Mouse (Mus musculus) activated CD4-positive, CD25-positive, alpha-beta regulatory T cell, adult 4 months (primary cell): ENCODE measurements around the gene Armc9. TPM values are rescaled to one million over a fixed set of nuclear protein-coding genes. Genes with fewer than 3 reads are reported as not detected.

Experiments used
- ATAC-seq: one replicate; pipeline ENCODE4 v1.8.0; 2017
- polyA plus RNA-seq, 2 experiments: library from polyadenylated mRNA; unstranded; fragments of 100-300 nt; shearing (Covaris generic); gene quantifications; one replicate each; pipeline ENCODE4 v1.2.1; 2017

Gene Armc9
- polyA plus RNA-seq, 2 experiments from 2014 or later: 3.8 to 7.7 TPM

DNA sequence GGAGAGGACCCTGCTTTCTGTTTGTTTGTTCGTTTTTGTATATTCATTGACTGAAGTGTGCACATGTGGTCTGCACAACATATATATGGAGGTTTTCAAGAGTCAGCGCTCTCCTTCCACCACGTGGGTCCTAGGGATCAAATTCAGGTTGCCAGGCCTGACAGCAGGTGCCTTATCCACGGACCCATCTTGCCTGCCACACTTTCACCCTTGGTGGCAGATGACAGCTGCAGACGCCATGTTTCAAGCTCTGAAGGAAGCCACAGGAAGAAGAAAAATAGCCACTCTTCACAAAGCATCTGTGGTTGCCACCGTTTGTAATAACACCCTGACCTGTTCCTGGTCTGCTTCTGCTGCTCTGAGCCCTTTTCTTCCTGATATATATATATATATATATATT is 130.7 kb downstream of the Armc9 start:
- no peak for ATAC-seq

DNA sequence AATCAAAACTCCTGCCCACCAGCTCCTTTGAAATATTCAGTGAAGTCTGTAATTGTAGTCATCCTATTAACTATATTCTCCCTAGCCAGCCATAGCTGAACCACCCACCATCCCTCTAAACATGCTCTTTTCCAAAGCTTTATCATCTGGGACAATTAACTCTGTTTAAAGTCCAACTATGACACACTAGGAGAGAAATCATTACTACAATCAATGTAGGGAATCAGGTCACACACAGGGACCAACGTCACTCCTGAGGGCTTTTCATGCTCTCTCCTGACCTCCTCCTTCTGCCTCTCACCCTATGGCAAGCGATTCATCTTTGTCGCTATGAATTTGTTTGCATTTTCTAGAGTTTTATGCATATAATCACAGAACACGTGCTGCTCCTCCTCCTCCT is 132.9 kb downstream of the Armc9 start:
- ATAC-seq: no peak

DNA sequence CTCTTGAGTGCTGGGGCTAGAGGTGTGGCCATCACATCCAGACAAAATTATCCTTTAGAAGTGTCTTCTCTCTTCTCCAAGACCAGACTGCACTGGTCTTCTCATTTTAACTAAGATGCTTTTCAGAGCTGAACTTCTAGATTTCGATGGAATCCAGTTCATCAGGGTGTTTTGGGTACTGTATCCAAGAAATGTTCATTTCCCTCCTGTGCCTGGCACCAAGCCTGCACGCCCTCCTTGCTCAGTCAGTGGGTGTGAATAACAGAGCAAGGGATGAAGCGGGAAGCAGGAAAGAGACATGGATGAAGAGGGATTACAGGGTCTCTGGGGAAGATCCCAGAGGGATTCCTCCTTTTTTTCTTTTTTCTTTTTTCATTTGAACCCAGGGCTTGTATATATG is 135.9 kb downstream of the Armc9 start:
- ATAC-seq: no peak

DNA sequence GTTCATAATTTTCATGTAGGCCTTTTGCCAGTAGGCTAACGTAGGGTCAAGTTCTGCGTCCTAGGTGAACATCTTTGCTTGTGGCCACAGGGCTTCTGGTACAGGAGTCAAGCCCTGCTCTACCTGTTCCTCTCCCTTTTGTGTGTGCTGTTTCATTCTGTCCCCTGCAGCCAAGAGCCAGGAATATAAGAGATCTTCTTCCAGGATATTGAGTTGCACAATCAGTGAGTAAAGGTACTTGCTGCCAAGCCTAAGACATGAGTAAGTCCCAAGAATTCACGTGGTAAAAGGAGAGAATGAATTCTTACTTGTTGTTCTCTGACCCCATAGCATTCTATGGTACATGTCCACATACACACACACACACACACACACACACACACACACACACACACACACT is 138.5 kb downstream of the Armc9 start:
- ATAC-seq: no peak

DNA sequence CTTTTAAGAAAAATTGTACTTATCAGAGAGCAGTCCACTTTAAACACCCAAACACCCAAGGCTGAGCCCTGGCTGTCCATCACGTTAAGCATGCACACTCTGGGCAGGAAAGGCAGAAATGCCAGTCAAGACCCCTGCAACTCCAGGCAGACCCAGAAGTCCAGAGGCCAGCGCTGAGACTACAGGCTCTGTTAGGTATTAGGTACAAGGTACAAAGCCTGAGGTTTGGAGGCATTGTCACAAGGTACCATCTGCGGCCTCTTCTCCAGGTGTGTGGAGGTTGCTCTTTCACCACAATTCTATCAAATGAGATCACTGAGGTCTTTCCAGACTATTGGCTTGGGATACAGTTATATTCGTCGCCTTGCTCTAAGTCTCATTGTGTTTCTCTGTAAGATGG is 139.3 kb downstream of the Armc9 start:
- ATAC-seq: no peak

DNA sequence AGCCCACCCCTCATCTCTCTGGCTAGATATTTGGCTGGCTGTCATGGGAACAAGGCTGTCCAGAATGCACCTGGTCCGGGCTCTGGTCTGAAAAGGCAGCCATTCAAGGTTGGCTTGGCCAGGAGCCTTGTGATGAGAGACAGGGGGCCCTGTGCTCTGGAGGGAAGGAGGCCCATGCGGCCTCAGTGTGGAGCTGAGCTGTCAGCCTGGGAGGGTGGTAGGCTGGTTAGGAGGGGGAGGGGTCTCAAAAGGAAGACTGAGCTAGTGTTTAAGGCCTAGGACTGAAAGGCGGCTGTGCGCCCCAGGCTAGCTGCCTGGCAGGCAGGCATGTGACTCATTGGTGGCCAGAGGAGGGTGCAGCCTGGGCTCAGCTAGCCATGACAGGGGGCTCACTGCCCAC is 139.9 kb downstream of the Armc9 start:
- no peak for ATAC-seq

DNA sequence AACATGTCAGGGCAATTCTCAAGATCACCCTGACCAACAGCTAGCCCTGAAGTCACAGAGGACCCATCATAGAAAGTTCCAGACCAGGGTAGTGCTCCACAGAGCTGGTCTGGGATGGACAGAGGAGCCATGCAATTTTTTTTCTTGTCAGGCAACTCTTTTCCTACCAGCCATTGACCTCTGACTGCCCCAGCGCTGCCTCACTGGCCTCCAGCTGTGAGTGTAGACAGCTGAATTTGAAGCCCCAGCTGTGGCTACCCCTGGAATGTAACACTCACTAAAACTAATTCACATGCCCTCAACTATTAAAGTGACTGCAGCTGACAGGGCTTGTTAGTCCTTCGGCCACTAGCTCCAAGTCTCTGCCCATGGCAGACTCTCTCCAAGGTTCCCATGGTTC is 145.5 kb downstream of the Armc9 start:
- no peak for ATAC-seq

DNA sequence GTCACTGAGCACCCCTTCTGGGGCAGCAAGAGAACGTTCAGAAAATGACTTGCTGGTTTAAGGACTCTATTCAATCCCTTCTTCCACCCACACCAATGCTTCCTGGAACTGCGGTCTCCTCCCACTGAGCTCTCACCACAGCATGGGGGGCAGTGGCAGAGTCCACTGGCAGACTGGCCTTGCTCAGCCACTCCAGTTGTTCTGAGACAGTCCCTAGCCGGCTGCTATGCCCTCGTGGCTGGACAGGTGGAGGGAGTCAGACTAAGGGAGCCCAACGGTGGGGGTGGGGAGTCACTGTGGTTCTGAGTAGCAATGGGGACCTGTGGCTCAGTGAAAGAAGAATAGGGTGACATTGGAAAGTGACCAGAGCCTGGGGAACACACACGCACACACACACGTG is 146.2 kb downstream of the Armc9 start:
- ATAC-seq: no peak

DNA sequence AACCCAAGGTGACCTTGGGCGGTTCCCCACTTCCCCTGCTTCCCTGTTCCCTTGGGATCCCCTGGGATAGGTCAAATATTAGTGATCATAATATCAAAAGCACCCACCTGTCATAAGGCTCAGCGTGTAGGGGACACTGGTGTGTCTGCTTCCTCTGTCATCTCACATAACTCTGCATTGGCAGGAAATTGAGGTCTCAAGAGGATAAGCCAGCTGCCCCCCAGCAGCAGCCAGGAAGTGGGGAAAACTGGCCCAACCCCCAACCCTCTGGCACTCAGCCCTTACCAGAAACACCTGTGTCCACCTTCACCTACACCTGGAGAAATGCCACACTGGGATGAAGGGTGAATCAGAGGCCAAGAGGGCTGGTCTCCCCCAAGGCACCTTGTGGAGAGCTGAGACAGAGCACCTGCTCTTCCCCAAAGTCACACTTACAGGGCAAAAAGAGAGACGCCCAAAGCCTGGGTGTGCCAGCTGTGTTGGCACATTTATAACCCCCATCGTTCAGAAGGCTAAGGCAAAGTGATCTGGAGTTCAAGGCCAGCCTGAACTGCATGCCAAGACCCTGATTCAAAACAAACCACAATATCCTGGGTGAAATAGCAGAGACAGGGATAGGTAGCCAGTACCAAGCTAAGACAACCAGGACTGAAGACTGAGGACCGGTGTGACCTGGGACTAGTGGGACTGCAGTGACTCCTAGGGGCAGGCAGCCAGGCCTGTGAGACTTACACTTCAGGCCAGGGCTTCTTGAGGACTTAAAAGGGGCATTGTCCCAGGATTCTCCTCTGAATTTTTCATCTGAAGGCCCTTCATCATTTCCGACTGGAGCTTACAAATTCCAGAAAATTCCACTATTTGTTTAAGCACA is 146.9 kb downstream of the Armc9 start:
- ATAC-seq: no peak

DNA sequence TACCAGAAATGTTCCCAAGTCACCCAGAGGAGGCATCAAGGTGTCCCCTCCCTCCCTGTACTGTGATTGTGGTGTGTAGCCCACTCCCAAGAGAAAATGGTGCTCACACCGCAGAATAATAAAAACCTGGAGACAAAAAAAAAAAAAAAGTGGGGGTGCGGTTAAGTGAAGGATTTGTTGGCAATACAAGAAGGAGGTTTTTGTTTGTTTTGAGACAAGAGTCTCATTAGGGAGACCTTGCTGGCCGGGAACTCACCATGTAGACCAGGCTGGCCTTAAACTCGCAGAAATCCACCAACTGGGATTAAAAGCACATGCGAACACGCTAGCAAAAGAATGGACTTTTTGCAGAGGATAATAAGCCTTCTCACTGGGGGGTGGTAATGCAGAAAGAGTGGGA is 148.0 kb downstream of the Armc9 start, which contains the start of gene B3gnt7:
B3gnt7 (plus strand) TSS at position 301 of the 400 bp plus-strand sequence.
- no peak for ATAC-seq

DNA sequence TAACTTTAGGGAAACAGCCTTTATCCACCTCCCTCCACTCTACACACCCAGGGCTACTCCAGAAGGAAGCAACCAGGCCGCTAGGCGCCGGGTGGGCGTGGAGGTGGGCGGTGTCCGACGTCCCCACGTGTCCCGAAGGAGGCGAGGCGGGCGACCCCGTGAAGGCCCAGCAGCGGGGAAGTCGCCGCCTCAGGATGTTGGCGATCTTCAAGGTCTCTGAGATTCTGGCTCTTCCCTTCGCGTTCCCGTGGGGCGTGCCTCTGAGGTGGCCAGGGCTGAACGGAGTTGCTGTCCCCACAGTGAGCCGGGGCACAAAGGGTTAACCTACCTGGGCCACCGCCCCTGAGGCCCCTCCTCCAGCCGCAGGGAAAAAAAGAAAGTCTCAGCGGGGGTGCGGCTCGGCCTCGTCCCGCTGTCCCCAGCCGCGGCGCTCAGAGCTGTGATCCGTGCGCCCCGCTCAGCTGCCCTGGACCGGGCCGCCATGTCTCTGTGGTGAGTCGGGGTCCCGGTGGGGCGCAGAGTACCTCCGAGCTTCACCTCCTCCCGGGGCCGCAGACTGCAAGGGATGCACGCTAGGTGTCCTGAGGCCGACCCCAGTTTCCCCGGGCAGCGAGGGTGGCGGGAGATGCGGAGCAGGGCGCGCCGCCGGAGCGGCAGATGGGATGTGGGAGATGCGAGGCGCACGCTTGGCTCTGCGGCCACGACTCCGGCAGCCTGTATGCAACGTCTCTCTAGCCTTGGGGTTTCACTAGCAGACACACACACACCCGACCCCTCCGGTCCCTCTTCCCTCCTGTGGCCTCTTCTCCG is 148.7 kb downstream of the Armc9 start:
- ATAC-seq: no peak

DNA sequence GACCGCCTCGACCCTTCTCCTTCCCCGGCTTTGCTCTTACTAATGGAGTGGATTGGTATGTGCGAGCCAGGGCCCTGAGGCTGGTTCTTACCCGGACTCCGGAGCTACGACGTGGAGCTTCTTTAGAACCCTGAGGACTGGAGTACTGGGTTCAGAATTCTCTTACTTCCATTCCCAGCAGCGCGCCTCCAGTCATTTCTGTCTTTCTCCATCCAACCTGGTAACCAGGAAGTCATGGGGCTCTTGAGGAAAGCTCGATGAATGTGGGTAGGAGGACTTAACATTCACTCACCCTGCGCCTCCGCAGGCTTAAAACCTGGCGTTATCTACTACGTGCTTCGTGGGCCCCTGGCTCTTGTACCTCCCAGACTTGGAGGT is 149.3 kb downstream of the Armc9 start:
- no peak for ATAC-seq

DNA sequence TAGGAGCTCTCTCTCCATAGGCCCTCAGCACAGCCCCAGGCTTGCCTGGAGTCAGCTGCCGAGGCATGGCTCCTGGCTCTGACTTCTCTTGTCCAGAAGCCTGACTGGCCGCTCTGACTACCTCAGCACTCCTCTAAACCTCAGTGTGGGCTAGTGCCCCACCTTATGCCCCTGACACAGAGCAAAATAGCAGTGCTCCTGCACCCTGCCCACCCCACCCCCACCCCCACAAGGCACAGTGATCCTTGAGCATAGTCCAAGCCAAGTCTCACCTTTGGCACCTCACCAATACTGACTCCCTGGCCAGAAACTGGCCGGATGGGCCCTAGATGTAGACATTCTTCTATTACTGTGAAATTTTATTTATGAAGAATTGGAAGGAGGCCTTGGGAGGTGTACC is 152.1 kb downstream of the Armc9 start:
- no peak for ATAC-seq

DNA sequence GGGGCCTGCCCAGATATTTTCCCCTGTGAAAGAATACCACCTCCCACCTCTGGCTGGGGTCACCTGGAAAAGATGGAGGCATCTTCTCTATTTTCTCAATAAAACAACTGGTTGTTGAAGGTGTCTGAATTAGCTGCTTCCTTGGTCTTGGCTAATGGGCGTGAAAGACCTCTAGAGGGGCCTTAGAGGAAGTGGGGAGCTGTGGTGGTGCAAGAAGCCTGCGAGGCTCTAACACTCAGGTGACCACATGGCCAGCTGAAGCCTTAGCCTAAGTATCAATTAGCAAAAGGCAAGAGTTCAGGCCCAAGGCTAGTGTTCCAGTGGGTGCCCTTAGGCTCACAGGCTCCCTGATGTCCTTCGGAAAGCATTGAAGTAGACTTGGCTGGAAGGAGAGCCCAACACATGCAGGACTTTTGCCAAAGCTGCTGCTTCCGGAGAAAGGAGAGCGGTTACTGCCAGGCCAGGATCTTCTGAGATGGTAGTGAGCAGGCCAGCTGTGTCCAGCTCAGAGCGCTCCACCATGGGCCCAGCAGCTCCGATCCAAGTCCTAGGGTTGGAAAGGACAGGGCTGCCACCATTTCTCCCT is 152.7 kb downstream of the Armc9 start:
- ATAC-seq: no peak

DNA sequence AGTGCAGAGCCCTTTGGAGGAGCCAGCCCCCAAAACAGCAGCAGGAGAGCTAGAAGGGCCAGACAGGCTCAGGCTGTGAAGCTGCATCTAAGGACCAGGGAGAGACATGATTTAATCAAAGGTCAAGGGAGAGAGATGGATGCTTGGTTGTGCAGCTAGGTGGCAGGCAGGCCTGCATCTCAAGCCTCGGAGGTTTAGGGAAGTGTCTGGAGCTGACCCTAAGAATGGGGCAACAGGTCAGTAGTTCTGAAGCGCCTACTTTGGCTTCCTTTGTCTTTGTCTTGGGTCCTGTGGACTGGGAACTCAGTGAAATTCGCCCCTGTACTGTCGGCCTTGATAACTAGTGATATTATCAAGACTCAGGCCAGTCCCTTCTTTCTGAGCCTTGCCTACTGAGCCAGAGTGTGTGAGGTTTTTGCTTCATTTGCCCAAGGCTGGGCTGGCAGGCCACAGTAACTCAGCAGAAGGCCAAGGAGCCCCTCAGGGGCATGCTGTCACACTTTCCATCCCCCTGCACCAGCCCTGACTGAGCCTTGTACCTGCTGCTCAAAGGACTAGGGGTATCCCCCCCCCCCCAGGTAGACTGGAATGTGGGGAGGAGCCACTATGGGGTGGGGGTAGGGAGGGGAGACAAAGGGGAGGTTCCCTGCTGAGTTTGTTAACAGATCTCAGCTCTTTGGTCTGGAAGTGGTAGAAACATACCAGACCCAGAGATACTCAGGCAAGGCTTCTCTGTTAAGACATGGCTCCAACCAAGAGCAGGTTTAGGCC is 153.5 kb downstream of the Armc9 start:
- ATAC-seq: no peak

DNA sequence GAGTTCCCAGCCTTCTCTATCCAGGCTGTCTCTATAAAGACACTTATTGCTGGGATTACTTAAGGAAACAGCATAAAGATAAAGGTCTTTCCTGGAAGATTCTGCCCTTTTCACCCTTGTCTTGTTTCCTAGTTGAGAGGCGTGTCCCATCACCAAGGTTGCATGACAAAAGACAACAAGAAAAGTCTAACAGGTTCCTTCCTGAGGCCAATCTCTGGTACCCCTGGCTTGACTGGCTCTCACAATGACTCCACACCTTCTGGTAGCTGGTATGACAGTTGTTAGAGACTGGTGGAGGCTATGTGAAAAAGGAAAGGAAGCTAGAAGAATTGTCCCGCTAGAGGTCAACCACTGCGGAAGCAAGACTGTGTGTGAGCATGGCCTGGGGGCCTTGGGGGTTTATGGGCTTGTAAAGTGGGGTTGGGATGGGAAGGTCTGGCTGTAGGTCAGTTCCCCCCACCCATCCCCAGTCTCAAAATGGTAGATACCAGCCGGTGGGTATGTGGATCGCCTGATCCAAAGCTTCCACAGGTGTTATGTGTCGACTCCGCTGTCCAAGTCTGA is 154.8 kb downstream of the Armc9 start:
- no peak for ATAC-seq

DNA sequence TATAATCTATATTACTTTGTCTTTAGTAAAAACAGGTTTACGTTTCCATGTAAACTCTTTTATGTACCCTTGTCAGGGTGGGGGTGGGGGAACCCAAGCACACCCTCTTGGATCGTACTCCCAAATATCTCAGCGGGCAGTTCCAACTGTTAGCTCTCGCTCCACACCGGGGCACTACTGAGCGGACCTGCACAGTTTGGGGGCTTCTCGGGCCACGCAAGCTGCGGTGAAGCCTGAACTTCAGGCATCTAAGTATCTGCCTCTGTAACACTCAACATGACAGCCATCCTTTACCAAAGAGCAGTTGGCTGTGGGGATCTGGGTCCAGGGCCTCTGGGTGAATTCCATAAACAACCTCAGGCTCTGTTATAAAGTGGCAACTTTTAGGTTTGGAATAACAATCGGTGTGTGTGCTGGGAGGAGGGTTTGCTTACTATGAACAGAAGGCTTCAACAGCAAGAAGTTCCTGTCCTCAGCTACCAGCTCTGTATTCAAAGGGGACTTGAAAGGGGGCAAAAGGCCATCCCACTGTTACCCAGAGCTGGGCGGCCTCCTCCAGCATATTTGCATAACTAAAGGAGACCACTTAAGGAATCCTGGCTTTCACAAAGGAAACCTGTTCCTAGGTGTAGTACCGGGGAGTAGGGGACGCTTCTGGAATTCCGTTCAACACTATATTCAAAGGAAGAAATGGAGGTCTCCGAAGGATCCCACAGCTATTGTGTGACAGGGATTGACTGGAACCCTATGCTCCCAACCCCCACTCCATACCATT is 156.1 kb downstream of the Armc9 start:
- no peak for ATAC-seq

DNA sequence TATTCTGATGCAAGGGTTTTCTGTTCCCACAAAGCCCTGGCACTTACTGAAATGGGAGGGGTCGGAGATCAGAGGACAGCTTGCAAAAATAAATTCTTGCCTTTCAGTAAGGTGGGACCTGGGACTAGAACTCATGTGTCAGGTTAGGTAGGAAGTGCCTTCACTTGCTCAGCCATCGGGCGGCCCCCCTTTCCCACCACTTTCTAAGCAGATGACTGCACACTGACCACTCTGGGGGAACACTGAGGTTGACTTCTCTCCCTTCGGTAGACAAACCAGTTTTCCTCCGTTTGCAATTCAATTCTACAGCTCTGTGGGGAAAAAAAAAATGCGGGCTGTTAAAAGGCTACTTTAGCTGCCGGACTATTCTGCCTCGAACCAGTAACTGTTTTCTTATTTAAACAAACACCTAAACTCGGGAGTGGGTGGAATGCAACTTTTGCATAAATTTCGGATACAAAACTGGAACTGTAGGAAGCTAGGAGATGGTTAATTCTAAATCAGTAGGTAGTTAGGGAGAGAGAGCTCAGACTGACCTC is 157.0 kb downstream of the Armc9 start:
- ATAC-seq: no peak

DNA sequence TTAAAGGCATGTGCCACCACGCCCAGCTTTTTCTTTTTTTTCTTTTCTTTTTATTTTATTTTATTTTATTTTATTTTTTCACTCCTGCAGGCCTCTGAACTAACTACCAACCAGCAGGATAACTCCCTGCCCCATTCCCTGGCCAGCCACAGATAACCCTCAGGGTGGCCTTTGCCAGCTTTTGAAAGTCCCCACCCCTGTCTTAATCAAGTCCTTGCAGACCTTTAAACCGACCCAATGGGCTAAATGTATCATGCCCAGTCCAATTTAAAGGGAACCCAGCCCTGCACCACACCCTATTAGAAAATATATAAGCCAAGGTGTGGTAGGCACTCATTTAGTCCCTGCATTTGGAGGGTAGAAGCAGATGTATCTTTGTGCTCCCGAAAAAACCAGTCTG is 157.7 kb downstream of the Armc9 start:
- no peak for ATAC-seq

DNA sequence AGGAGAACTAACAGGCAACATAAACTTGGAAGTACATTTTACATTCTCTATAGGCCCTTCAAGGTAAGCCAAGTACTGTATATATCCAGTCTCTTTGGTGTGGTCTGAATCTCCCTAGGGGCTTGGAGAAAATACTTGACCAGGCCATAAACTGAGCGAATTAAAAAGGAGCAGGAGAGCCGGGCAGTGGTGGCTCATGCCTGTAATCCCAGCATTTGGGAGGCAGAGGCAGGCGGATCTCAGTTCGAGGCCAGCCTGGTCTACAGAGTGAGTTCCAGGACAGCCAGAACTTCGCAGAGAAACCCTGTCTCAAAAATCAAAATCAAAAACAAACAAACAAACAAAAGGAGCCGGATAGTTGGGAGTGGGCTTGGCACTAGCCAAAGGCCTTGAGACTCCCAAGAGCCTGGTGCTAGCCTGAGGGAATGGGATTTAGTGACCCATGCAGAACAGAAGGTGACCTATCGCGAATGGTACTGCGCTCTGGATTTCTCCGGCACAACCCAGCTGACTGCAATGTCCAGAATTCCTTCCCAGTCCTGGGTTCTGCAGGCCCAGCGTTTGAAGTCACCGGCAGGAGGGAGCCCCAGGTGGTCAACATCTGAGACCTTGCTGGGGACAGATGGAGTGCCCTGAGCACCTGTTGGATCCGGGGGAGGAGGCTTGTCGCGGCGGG is 158.7 kb downstream of the Armc9 start:
- ATAC-seq: no peak

DNA sequence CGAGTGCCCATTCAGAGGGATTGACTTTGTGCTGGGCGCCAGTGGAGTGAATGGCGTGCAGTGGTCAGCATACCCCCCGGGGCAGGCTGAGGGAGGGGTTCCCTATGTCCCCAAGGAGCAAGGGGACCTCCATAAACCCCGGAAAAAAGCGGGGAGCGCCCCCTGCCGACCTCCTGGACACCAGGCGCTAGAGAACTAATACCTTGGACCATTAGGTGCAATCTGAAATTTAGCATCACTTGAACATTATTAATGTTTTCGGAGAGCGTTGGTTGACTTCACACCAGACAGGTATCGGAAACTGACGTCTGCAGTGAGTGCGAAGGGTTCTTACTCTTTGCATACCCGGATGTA is 159.2 kb downstream of the Armc9 start:
- no peak for ATAC-seq
